Mouse (Mus musculus) stomach, postnatal 0 days (tissue): ENCODE results near the gene Mettl3.

Experiments used
- CTCF ChIP-seq: IDR thresholded peaks from 2 replicates; pipeline ENCODE4 v1.5.1; 2016; ENCODE audit warnings: antibody characterized with exemption, low read depth, mild to moderate bottlenecking, moderate library complexity
- EP300 ChIP-seq: optimal IDR thresholded peaks from 2 replicates; pipeline ENCODE3; 2016; ENCODE audit warnings: antibody characterized with exemption

DNA sequence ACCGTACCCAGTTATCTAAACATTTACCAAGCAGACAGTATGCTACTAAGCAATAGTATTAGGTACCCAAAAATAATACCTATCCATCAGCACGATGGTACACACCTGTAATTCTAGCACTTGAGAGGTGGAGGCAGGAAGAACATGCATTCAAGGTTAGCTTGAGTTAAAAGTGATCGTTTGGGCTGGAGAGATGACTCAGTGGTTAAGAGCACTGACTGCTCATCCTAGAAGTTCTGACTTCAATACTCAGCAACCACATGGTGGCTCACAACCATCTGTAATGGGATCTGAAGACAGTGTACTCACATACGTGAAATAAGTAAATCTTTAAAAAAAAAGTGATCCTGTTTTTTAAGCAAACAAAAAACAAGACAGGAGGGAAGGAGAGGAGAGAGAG is 58.8 kb downstream of the Mettl3 start:
- no peak for TF ChIP-seq CTCF
- TF ChIP-seq EP300, result no peak
